Mouse (Mus musculus) MEL (cell line): ENCODE measurements around the gene Nek8. TPM values are rescaled to one million over a fixed set of nuclear protein-coding genes. Genes with fewer than 3 reads are reported as not detected.

Experiments used
- DNase-seq: peaks from one replicate; pipeline ENCODE4 v3.0.0; 2011; ENCODE audit warnings: low read depth, low spot score
- H3K27ac ChIP-seq: 2 replicates; pipeline ENCODE4 v1.5.1; 2012; ENCODE audit warnings: low read depth, mild to moderate bottlenecking, control low read depth, low read length, moderate library complexity; ENCODE audit not compliant: control insufficient read depth
- H3K27me3 ChIP-seq, 2 experiments: fragments of 150-350 bp in 1 of 2; sonication (generic) in 1 of 2; 2 replicates each; pipeline ENCODE4 v1.6.1; 2012; ENCODE audit warnings: low read length in 2 of 2, mild to moderate bottlenecking in 2 of 2, improper control_type of control experiment in 1 of 2, moderate library complexity in 1 of 2; ENCODE audit not compliant: insufficient read depth in 2 of 2, control insufficient read depth in 1 of 2
- H3K36me3 ChIP-seq, 2 experiments: 2 replicates each; pipeline ENCODE4 v1.6.1; 2012 to 2014; ENCODE audit warnings: low read length in 2 of 2, improper control_type of control experiment in 1 of 2, inconsistent platforms in 1 of 2, mild to moderate bottlenecking in 1 of 2; ENCODE audit not compliant: insufficient read depth in 2 of 2, control insufficient read depth in 1 of 2
- H3K4me1 ChIP-seq, 2 experiments: fragments of 150-350 bp in 1 of 2; sonication (generic) in 1 of 2; 2 replicates each; pipeline ENCODE4 v1.6.1; 2012; ENCODE audit warnings: low read length in 2 of 2, improper control_type of control experiment in 1 of 2, mild to moderate bottlenecking in 1 of 2; ENCODE audit not compliant: insufficient read depth in 2 of 2, control insufficient read depth in 1 of 2
- H3K4me3 ChIP-seq, 2 experiments: fragments of 150-350 bp in 1 of 2; sonication (generic) in 1 of 2; 2 replicates each; pipeline ENCODE4 v1.5.1; 2012; ENCODE audit warnings: low read depth in 2 of 2, low read length in 2 of 2, mild to moderate bottlenecking in 2 of 2, moderate library complexity in 2 of 2, control low read depth in 1 of 2, improper control_type of control experiment in 1 of 2; ENCODE audit not compliant: control insufficient read depth in 1 of 2, insufficient read depth in 1 of 2
- H3K79me2 ChIP-seq: 2 replicates; pipeline ENCODE4 v1.6.1; 2012; ENCODE audit warnings: mild to moderate bottlenecking, low read length, moderate library complexity; ENCODE audit not compliant: control insufficient read depth, poor library complexity, insufficient read depth
- H3K9ac ChIP-seq: 2 replicates; pipeline ENCODE4 v1.6.1; 2012; ENCODE audit warnings: low read depth, mild to moderate bottlenecking, control low read depth, low read length, moderate library complexity; ENCODE audit not compliant: control insufficient read depth, poor library complexity, severe bottlenecking
- H3K9me3 ChIP-seq: fragments of 150-350 bp; sonication (generic); replicated peaks from 2 replicates; pipeline ENCODE4 v1.6.1; 2012; ENCODE audit warnings: mild to moderate bottlenecking, low read length, improper control_type of control experiment, moderate library complexity; ENCODE audit not compliant: insufficient read depth
- BHLHE40 ChIP-seq: IDR thresholded peaks from 2 replicates; pipeline ENCODE4 v1.6.1; 2012; ENCODE audit warnings: low read depth, mild to moderate bottlenecking, inconsistent platforms, low read length, improper control_type of control experiment, borderline replicate concordance
- CHD1 ChIP-seq: IDR thresholded peaks from 2 replicates; pipeline ENCODE4 v1.6.1; 2012; ENCODE audit warnings: low read depth, mild to moderate bottlenecking, inconsistent platforms, low read length, improper control_type of control experiment
- CTCF ChIP-seq, 3 experiments: IDR thresholded peaks in 2 of 3; conservative IDR thresholded peaks in 1 of 3; 2 replicates each; pipeline ENCODE4 v1.5.1; 2011 to 2012; ENCODE audit warnings: low read length in 3 of 3, low read depth in 2 of 3, mild to moderate bottlenecking in 2 of 3, improper control_type of control experiment in 1 of 3, inconsistent platforms in 1 of 3, mixed read lengths in 1 of 3, moderate library complexity in 1 of 3; ENCODE audit not compliant: control insufficient read depth in 1 of 3, insufficient read depth in 1 of 3, poor library complexity in 1 of 3, severe bottlenecking in 1 of 3
- E2F4 ChIP-seq: IDR thresholded peaks from 2 replicates; pipeline ENCODE4 v1.6.1; 2011; ENCODE audit warnings: low read depth, low read length, improper control_type of control experiment, borderline replicate concordance
- ELF1 ChIP-seq: IDR thresholded peaks from 2 replicates; pipeline ENCODE4 v1.6.1; 2014; ENCODE audit warnings: low read depth, mild to moderate bottlenecking, inconsistent platforms, low read length, improper control_type of control experiment, moderate library complexity
- EP300 ChIP-seq, 2 experiments: IDR thresholded peaks; 2 replicates each; pipeline ENCODE4 v1.6.1; 2011; ENCODE audit warnings: improper control_type of control experiment in 2 of 2, low read length in 2 of 2, low read depth in 1 of 2, mild to moderate bottlenecking in 1 of 2
- ETS1 ChIP-seq: IDR thresholded peaks from 2 replicates; pipeline ENCODE4 v1.6.1; 2012; ENCODE audit warnings: low read depth, mild to moderate bottlenecking, inconsistent platforms, low read length, improper control_type of control experiment, moderate library complexity
- GABPA ChIP-seq: IDR thresholded peaks from 2 replicates; pipeline ENCODE4 v1.6.1; 2012; ENCODE audit warnings: low read depth, mild to moderate bottlenecking, inconsistent platforms, low read length, improper control_type of control experiment, moderate library complexity
- GATA1 ChIP-seq: IDR thresholded peaks from 2 replicates; pipeline ENCODE4 v1.6.1; 2011; ENCODE audit warnings: low read depth, low read length, improper control_type of control experiment
- HCFC1 ChIP-seq: IDR thresholded peaks from 2 replicates; pipeline ENCODE4 v1.6.1; 2012; ENCODE audit warnings: low read depth, mild to moderate bottlenecking, inconsistent platforms, low read length, improper control_type of control experiment, moderate library complexity
- JUND ChIP-seq: IDR thresholded peaks from 2 replicates; pipeline ENCODE4 v1.6.1; 2011; ENCODE audit warnings: low read depth, mild to moderate bottlenecking, improper control_type of control experiment, low read length
- MAFK ChIP-seq: IDR thresholded peaks from 2 replicates; pipeline ENCODE4 v1.6.1; 2011; ENCODE audit warnings: low read depth, mild to moderate bottlenecking, low read length, improper control_type of control experiment, borderline replicate concordance
- MAX ChIP-seq: IDR thresholded peaks from 2 replicates; pipeline ENCODE4 v1.6.1; 2011; ENCODE audit warnings: low read length, improper control_type of control experiment
- MAZ ChIP-seq: IDR thresholded peaks from 2 replicates; pipeline ENCODE4 v1.6.1; 2012; ENCODE audit warnings: low read depth, mild to moderate bottlenecking, inconsistent platforms, low read length, improper control_type of control experiment
- MEF2A ChIP-seq: IDR thresholded peaks from 2 replicates; pipeline ENCODE4 v1.6.1; 2014; ENCODE audit warnings: low read depth, mild to moderate bottlenecking, inconsistent platforms, low read length, improper control_type of control experiment; ENCODE audit not compliant: poor library complexity, insufficient replicate concordance, severe bottlenecking; ENCODE audit errors: extremely low read depth
- MXI1 ChIP-seq: IDR thresholded peaks from 2 replicates; pipeline ENCODE4 v1.6.1; 2011; ENCODE audit warnings: mild to moderate bottlenecking, low read depth, low read length, improper control_type of control experiment
- MYB ChIP-seq: IDR thresholded peaks from 2 replicates; pipeline ENCODE4 v1.6.1; 2011; ENCODE audit warnings: mild to moderate bottlenecking, low read depth, low read length, improper control_type of control experiment
- NELFE ChIP-seq: IDR thresholded peaks from 2 replicates; pipeline ENCODE4 v1.6.1; 2011; ENCODE audit warnings: low read depth, low read length, improper control_type of control experiment
- POLR2A ChIP-seq, 2 experiments: IDR thresholded peaks; 2 replicates each; pipeline ENCODE4 v1.6.1; 2011 to 2012; ENCODE audit warnings: low read length in 2 of 2, mild to moderate bottlenecking in 2 of 2, control low read depth in 1 of 2, improper control_type of control experiment in 1 of 2, low read depth in 1 of 2, moderate library complexity in 1 of 2; ENCODE audit not compliant: control insufficient read depth in 1 of 2, insufficient read depth in 1 of 2, poor library complexity in 1 of 2
- POLR2AphosphoS2 ChIP-seq: IDR thresholded peaks from 2 replicates; pipeline ENCODE4 v1.6.1; 2011; ENCODE audit warnings: low read length, improper control_type of control experiment
- POLR2AphosphoS5 ChIP-seq: IDR thresholded peaks from 2 replicates; pipeline ENCODE4 v1.6.1; 2012; ENCODE audit warnings: low read depth, borderline replicate concordance, mild to moderate bottlenecking, inconsistent platforms, low read length, moderate library complexity, mixed read lengths
- RAD21 ChIP-seq: IDR thresholded peaks from 2 replicates; pipeline ENCODE4 v1.6.1; 2011; ENCODE audit warnings: mild to moderate bottlenecking, low read depth, low read length, improper control_type of control experiment
- RCOR1 ChIP-seq: IDR thresholded peaks from 2 replicates; pipeline ENCODE4 v1.6.1; 2012; ENCODE audit warnings: low read depth, mild to moderate bottlenecking, inconsistent platforms, low read length, improper control_type of control experiment
- SIN3A ChIP-seq: IDR thresholded peaks from 2 replicates; pipeline ENCODE4 v1.6.1; 2012; ENCODE audit warnings: low read length, improper control_type of control experiment, inconsistent platforms
- SMC3 ChIP-seq: IDR thresholded peaks from 2 replicates; pipeline ENCODE4 v1.6.1; 2011; ENCODE audit warnings: low read depth, low read length, improper control_type of control experiment
- TAL1 ChIP-seq: IDR thresholded peaks from 2 replicates; pipeline ENCODE4 v1.6.1; 2012; ENCODE audit warnings: mild to moderate bottlenecking, inconsistent platforms, low read length, moderate library complexity, mixed read lengths
- TBP ChIP-seq: IDR thresholded peaks from 2 replicates; pipeline ENCODE4 v1.8.0; 2011; ENCODE audit warnings: low read depth, low read length, improper control_type of control experiment
- TCF12 ChIP-seq: IDR thresholded peaks from 2 replicates; pipeline ENCODE4 v1.6.1; 2014; ENCODE audit warnings: low read depth, mild to moderate bottlenecking, inconsistent platforms, low read length, improper control_type of control experiment, moderate library complexity
- USF1 ChIP-seq: IDR thresholded peaks from 2 replicates; pipeline ENCODE4 v1.6.1; 2014; ENCODE audit warnings: low read depth, mild to moderate bottlenecking, inconsistent platforms, low read length, improper control_type of control experiment, moderate library complexity
- USF2 ChIP-seq, 2 experiments: IDR thresholded peaks; 2 replicates each; pipeline ENCODE4 v1.6.1; 2011 to 2012; ENCODE audit warnings: improper control_type of control experiment in 2 of 2, low read length in 2 of 2, borderline replicate concordance in 1 of 2, inconsistent platforms in 1 of 2, low read depth in 1 of 2, mild to moderate bottlenecking in 1 of 2; ENCODE audit not compliant: insufficient read depth in 1 of 2
- ZKSCAN1 ChIP-seq: IDR thresholded peaks from 2 replicates; pipeline ENCODE4 v1.6.1; 2012; ENCODE audit warnings: low read depth, mild to moderate bottlenecking, inconsistent platforms, low read length, improper control_type of control experiment, moderate library complexity
- ZMIZ1 ChIP-seq: IDR thresholded peaks from 2 replicates; pipeline ENCODE4 v1.6.1; 2012; ENCODE audit warnings: low read depth, mild to moderate bottlenecking, inconsistent platforms, low read length, improper control_type of control experiment, moderate library complexity
- ZNF384 ChIP-seq: IDR thresholded peaks from 2 replicates; pipeline ENCODE4 v1.6.1; 2012; ENCODE audit warnings: low read depth, mild to moderate bottlenecking, inconsistent platforms, low read length, improper control_type of control experiment
- polyA plus RNA-seq, 2 experiments: library from polyadenylated mRNA; stranded (reverse) in 1 of 2; unstranded in 1 of 2; fragments of >175 nt in 1 of 2; fragments of >200 nt in 1 of 2; gene quantifications; 2 replicates each; pipeline versions ENCODE4 v1.2.1 to v1.2.4; 2012; ENCODE audit warnings: low replicate concordance in 2 of 2, low read depth in 1 of 2; ENCODE audit not compliant: insufficient read length in 2 of 2, insufficient read depth in 1 of 2, missing spikeins in 1 of 2
- total RNA-seq: library from RNA; depleted of rRNA; stranded (reverse); fragments of 300-350 nt; gene quantifications from 2 replicates; pipeline ENCODE4 v1.2.3, GENCODE M21; 2012

Gene Nek8
- total and polyA plus RNA-seq, 3 experiments = 7.5 to 10.1 TPM; not detected in 1

- TF ChIP-seq MEF2A = 0 out of 2 replicates have a peak, but pooled peaks have one; percentile 32
- TF ChIP-seq ETS1 = peak; percentile 30; the same call in 1 of the 2 replicates
- TF ChIP-seq ZKSCAN1 = no peak
These were observed 3.7 kb upstream of the Nek8 start (continued) for GRCm38 (mm10) chr11:78180081-78180761.

- Histone ChIP-seq H3K27ac (peak overlapping the region; percentile 96), H3K9ac (peak overlapping the region; percentile 89), H3K9me3 (no peaks in the 10 kb centered on the region), H3K27me3 (no peaks in the 10 kb centered on the region), H3K79me2 (peaks cover 32% of the 10 kb centered on the region), H3K36me3 (peaks cover 12 to 34% of the 10 kb centered on the region in 2 experiments), H3K4me1 (peaks cover 4 to 19% of the 10 kb centered on the region in 2 experiments; a peak in 3 of 4 replicates), H3K4me3 (peak overlapping the region; percentile 43 to 81)
- peak; percentile 82 for DNase-seq
- TF ChIP-seq POLR2A (IDR thresholded peaks at IDR 0.05; ENCODE audit: control insufficient read depth in 1 of 2, insufficient read depth in 1 of 2, low read depth in 1 of 2, low read length in 2 of 2, poor library complexity in 1 of 2) (peak in 1 of 2 experiments; percentile 51; a peak in 1 of 4 replicates), MXI1 (peak; percentile 8; the same call in 1 of the 2 replicates), SMC3 (peak; percentile 35), ZKSCAN1 (no peak), EP300 (IDR thresholded peaks at IDR 0.05; ENCODE audit: low read depth in 1 of 2, low read length in 2 of 2) (no peak), USF1 (no peak), BHLHE40 (no peak), NELFE (no peak; the same call in 1 of the 2 replicates), ELF1 (no peak), MAZ (no peak), GABPA (no peak), CTCF (IDR thresholded peaks at IDR 0.05 in 2 of 3, conservative IDR thresholded peaks at IDR 0.05 in 1 of 3; ENCODE audit: control insufficient read depth in 1 of 3, insufficient read depth in 1 of 3, low read depth in 2 of 3, low read length in 3 of 3, poor library complexity in 1 of 3, severe bottlenecking in 1 of 3) (no peak), ZNF384 (no peak), MEF2A (no peak), JUND (no peak), CHD1 (no peak), MYB (no peak), POLR2AphosphoS2 (peak; percentile 71), SIN3A (no peak; the same call in 1 of the 2 replicates), TBP (no peak), RAD21 (no peak), POLR2AphosphoS5 (peak; percentile 27; the same call in 1 of the 2 replicates), ETS1 (no peak), GATA1 (peak; percentile 65; the same call in 1 of the 2 replicates), MAX (no peak), TAL1 (peak; percentile 11; the same call in 1 of the 2 replicates), E2F4 (no peak), RCOR1 (0 out of 2 replicates have a peak, but pooled peaks have one; percentile 49), MAFK (no peak), ZMIZ1 (peak; percentile 69), HCFC1 (no peak; the same call in 1 of the 2 replicates), USF2 (IDR thresholded peaks at IDR 0.05; ENCODE audit: borderline replicate concordance in 1 of 2, insufficient read depth in 1 of 2, low read depth in 1 of 2, low read length in 2 of 2) (no peak), TCF12 (no peak)
These were observed 3.0 kb upstream of the Nek8 start for GRCm38 (mm10) chr11:78179438-78179999.
